Mouse (Mus musculus): ENCODE measurements around the gene Pygm. TPM values are rescaled to one million over a fixed set of nuclear protein-coding genes. Genes with fewer than 3 reads are reported as not detected.

The Pygm gene
- polyA plus RNA-seq, 1 experiment from 2014 or later: 1.0 TPM

DNA sequence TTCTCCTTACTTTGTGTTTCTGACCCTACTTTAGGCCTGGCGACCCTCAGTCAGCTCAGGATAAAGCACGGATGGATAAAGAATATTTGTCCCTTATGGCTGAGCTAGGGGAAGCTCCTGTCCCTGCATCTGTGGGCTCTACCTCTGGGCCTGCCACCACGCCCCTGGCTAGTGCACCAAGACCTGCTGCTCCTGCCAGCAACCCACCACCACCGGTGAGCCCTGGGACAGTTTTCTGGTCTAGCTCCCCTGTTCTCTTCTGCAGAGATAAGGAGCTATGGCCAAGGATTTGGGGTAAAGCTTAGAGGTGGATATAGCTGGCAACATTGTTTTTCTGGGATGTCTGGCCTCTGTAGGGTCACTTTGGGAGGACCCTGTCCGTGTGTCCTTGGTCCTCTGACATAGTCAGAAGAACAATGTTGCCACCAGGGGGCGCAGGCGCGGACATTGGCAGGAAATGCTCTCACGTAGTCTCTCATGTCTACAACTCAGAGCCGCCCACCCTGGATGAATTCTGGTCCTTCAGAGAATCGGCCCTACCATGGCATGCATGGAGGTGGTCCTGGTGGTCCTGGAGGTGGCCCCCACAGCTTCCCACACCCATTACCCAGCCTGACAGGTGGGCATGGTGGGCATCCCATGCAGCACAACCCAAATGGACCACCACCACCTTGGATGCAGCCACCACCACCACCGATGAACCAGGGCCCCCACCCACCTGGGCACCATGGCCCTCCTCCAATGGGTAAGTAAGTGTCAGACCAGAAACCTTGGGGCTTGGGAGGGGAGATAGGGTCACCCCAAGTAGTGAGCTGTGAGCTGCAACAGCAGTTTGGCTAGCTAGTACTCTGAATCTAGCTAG, 10.4 kb upstream of the Pygm start:
- in situ Hi-C loops (cut with MboI; ENCODE audit: low pct_unique_long_range_greater_than_20kb): no loop called here
- ChIA-PET POLR2A (interaction anchor here (0.8 to 1.5 kb wide), 2 partner anchors 10 to 11 kb away, joined by 3 read pairs; partner anchors contain the start of genes Pygm and Sf1), CTCF (interaction anchor here (0.6 to 2.0 kb wide), 4 partner anchors 9 to 22 kb away, joined by 3 to 15 read pairs (median 4); partner anchors contain the start of gene Pygm)
- DNase-seq (ENCODE audit: low read depth, low spot score) (no peak), ATAC-seq (no peak)
- TF ChIP-seq CTCF (IDR thresholded peaks at IDR 0.05): peak; percentile 90
- H3K27me3 ChIP-seq: no peaks in the 10 kb centered on the region

DNA sequence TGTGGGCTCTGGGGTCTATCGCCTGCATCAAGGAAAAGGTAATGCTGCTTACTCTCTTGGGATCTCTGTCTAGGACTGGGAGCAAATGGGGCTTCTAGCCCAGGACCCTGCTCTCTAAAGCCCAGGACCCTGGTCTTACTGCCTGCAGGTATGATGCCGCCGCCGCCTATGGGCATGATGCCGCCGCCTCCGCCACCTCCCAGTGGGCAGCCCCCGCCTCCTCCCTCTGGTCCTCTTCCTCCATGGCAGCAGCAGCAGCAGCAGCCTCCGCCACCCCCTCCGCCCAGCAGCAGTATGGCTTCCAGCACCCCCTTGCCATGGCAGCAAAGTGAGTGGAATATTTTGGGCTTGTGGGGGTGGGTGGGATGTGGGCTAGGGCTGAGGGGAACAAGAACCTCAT, 9.6 kb upstream of the Pygm start:
- ATAC-seq (no peak), DNase-seq (ENCODE audit: low read depth, low spot score) (no peak)
- TF ChIP-seq CTCF (IDR thresholded peaks at IDR 0.05): no peak
- in situ Hi-C loops (cut with MboI; ENCODE audit: low pct_unique_long_range_greater_than_20kb): no loop called here
- no peaks in the 10 kb centered on the region for H3K27me3 ChIP-seq
- POLR2A ChIA-PET: interaction anchor here (1.4 kb wide), 1 partner anchor 9 kb away, joined by 3 read pairs; no protein-coding TSS in a partner anchor
- CTCF ChIA-PET: interaction anchor here (1.1 to 2.0 kb wide), 2 partner anchors 9 to 21 kb away, joined by 3 to 15 read pairs; partner anchors contain the start of gene Pygm

DNA sequence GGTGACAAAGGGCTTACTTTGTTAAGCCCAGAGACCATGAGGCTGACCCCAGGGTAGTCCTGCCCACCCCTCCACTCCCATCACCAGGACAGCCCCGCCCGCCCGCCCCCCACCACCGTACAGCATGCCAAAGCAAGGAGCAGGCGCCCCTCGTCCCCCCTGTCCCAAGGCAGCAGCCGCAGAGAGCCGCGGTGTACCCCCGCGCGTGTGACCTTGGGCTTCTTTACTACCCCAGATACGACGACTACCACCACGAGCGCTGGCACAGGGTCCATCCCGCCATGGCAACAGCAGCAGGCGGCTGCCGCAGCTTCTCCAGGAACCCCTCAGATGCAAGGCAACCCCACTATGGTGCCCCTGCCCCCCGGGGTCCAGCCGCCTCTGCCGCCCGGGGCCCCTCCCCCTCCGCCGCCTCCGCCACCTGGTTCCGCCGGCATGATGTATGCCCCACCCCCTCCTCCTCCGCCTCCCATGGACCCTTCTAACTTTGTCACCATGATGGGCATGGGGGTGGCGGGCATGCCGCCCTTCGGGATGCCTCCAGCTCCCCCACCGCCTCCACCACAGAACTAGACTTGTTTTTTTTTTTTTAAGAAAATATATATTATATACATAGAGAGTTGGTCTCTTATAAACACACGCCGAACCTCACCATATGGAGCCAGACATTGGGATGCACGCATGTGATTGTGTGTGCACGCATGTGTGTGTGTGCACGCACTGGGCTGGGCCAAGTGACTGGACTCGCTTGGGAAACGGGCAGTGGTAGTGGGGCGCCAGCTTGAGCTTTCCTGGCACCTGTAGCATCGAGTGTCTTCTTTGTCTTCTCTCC, 8.6 kb upstream of the Pygm start:
- DNase-seq (ENCODE audit: low read depth, low spot score): no peak
- POLR2A ChIA-PET: interaction anchor here (0.6 to 1.4 kb wide), 3 partner anchors 10 to 601 kb away, joined by 3 to 7 read pairs (median 3); partner anchors contain the start of gene Plcb3
- TF ChIP-seq CTCF (IDR thresholded peaks at IDR 0.05): no peak

GRCm38 (mm10) chr19:6376255-6376564, 8.0 kb upstream of the Pygm start:
- ATAC-seq: no peak
- H3K27me3 ChIP-seq: no peaks in the 10 kb centered on the region
- ChIA-PET POLR2A (interaction anchor here (0.6 kb wide), 1 partner anchor 96 kb away, joined by 3 read pairs; no protein-coding TSS in a partner anchor), CTCF (no interaction called here)
- peak; percentile 91 for TF ChIP-seq CTCF (IDR thresholded peaks at IDR 0.05)
- no peak for DNase-seq (ENCODE audit: low read depth, low spot score)
- in situ Hi-C loops (cut with MboI; ENCODE audit: low pct_unique_long_range_greater_than_20kb): no loop called here

More for the DNA sequence above, 8.6 kb upstream of the Pygm start:
- no peaks in the 10 kb centered on the region for H3K27me3 ChIP-seq
- ATAC-seq: no peak
- CTCF ChIA-PET: no interaction called here
- in situ Hi-C loops (cut with MboI; ENCODE audit: low pct_unique_long_range_greater_than_20kb): no loop called here

- no peak for ATAC-seq
- POLR2A ChIA-PET: interaction anchor here (0.6 to 1.6 kb wide), 2 partner anchors 9 to 95 kb away, joined by 3 to 8 read pairs; no protein-coding TSS in a partner anchor
These were observed 7.6 kb upstream of the Pygm start for GRCm38 (mm10) chr19:6376643-6377042.

DNA sequence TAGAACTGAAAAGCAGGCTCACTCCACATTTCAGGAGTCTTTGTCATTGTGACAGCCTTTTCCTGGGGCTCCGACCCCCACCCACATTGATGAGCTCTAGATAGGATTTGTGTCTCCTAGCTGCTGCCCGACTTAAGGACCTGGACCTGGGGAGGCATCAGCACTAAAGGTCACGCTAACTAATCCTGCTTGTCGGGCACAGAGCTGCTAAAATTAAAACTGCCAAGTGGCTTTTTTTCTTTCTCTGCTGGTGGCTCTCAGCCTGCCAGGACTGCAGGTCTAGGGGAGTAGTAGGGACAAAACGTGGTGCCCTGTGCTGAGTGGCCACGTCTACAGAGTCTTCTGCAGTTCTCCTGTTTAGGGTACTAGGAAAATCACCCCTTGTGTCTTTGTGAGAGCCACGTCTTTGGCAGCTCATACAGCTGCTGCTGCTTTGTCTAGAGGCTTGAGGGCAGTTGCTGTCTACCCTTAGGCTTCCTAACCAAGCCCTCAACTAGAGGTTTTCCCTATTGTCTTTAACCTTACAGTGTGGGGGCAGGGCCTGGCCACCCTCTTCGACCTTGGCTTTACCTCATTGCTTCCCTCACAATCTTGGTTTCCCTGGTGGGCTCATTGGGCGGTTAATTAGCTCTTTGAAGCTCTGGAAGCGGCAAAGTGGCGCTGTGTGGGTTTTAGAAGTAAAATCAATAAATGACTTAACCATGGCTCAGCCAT, 6.7 kb upstream of the Pygm start:
- DNase-seq (ENCODE audit: low read depth, low spot score) (no peak), ATAC-seq (no peak)
- in situ Hi-C loops (cut with MboI; ENCODE audit: low pct_unique_long_range_greater_than_20kb): no loop called here
- TF ChIP-seq CTCF (IDR thresholded peaks at IDR 0.05): no peak
- H3K27me3 ChIP-seq: no peaks in the 10 kb centered on the region
- ChIA-PET CTCF (interaction anchor here (1.2 kb wide), 1 partner anchor 10 kb away, joined by 5 read pairs; no protein-coding TSS in a partner anchor), POLR2A (interaction anchor here (0.8 to 1.6 kb wide), 2 partner anchors 10 to 13 kb away, joined by 3 to 8 read pairs; no protein-coding TSS in a partner anchor)

More at GRCm38 (mm10) chr19:6376643-6377042, 7.6 kb upstream of the Pygm start:
- TF ChIP-seq CTCF (IDR thresholded peaks at IDR 0.05): no peak
- CTCF ChIA-PET: interaction anchor here (1.2 kb wide), 1 partner anchor 9 kb away, joined by 5 read pairs; no protein-coding TSS in a partner anchor
- in situ Hi-C loops (cut with MboI; ENCODE audit: low pct_unique_long_range_greater_than_20kb): no loop called here
- no peaks in the 10 kb centered on the region for H3K27me3 ChIP-seq
- DNase-seq (ENCODE audit: low read depth, low spot score): no peak

- in situ Hi-C loops (cut with MboI; ENCODE audit: low pct_unique_long_range_greater_than_20kb): no loop called here
- ChIA-PET CTCF (interaction anchor here (2.5 kb wide), 1 partner anchor 14 kb away, joined by 11 read pairs; no protein-coding TSS in a partner anchor), POLR2A (interaction anchor here (0.6 to 0.7 kb wide), 3 partner anchors 9 to 322 kb away, joined by 3 to 4 read pairs (median 3); no protein-coding TSS in a partner anchor)
- no peak for ATAC-seq
- TF ChIP-seq CTCF (IDR thresholded peaks at IDR 0.05): no peak
- no peaks in the 10 kb centered on the region for H3K27me3 ChIP-seq
- DNase-seq (ENCODE audit: low read depth, low spot score): no peak
These were observed 3.6 kb upstream of the Pygm start for GRCm38 (mm10) chr19:6380411-6381166.

DNA sequence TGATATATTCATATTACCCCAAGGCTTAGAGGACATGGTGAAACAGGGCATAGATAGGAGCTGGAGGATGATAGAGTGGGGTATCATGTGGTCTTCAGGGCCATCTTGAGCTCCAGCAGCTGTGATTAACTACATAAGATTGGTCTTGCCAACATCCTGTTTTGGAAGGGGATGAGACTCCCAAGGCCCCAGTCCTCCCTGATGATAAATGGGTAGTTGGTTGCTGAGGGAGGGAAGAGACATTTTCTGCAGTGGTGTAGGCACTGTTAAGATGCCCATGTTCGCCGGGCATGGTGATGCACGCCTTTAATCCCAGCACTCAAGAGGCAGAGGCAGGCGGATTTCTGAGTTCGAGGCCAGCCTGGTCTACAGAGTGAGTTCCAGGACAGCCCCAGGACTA, 3.0 kb upstream of the Pygm start:
- no peak for DNase-seq (ENCODE audit: low read depth, low spot score)
- ATAC-seq: no peak
- CTCF ChIA-PET: no interaction called here
- TF ChIP-seq CTCF (IDR thresholded peaks at IDR 0.05): no peak
- POLR2A ChIA-PET: interaction anchor here (0.6 kb wide), 1 partner anchor 9 kb away, joined by 3 read pairs; no protein-coding TSS in a partner anchor
- H3K27me3 ChIP-seq: no peaks in the 10 kb centered on the region
- in situ Hi-C loops (cut with MboI; ENCODE audit: low pct_unique_long_range_greater_than_20kb): no loop called here

DNA sequence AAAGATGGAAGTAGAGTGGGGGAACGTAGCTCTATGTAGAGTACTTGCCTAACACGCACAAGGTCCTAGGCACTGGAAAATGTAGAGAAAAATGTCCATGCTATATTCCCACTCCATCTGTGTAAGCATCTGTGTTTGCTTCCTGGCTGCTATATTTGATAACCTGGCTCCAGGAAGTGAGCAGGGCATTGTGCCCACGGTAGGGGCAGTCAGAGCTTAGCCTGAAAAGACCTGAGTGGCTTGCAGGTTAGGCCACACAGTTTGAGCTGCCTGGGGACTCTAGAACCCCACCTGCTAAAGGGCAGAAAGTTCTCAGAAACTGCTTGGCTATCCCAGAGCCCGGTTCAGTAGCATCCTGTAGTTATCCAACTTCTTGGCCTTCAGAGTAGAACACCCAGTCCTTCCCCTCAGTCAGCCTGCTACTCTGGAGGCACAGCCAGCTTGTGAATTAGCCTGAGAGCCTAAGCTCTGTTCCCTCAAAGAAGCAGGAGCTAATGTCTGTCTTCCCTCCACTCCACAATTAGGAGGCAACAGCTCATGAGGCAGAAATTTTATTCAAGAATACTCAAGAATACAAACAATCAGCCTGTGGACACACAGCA, 1.8 kb upstream of the Pygm start:
- no peak for ATAC-seq
- POLR2A ChIA-PET: interaction anchor here (0.8 kb wide), 1 partner anchor 16 kb away, joined by 3 read pairs; no protein-coding TSS in a partner anchor
- CTCF ChIA-PET: interaction anchor here (2.6 kb wide), 1 partner anchor 8 kb away, joined by 15 read pairs; no protein-coding TSS in a partner anchor
- in situ Hi-C loops (cut with MboI; ENCODE audit: low pct_unique_long_range_greater_than_20kb): no loop called here
- no peak for DNase-seq (ENCODE audit: low read depth, low spot score)
- no peak for TF ChIP-seq CTCF (IDR thresholded peaks at IDR 0.05)
- H3K27me3 ChIP-seq: no peaks in the 10 kb centered on the region

All from Patski (cell line).